Mouse (Mus musculus) hindbrain, postnatal 0 days (tissue): Measurements from ENCODE around the gene Lrrc49. TPM values are rescaled to one million over a fixed set of nuclear protein-coding genes. Genes with fewer than 3 reads are reported as not detected.

Source experiments
- ATAC-seq: fragments of 200-750 bp; cut with Nextera tagmentation; 2 replicates; pipeline ENCODE4 v1.8.0; 2017; ENCODE audit warnings: mild to moderate bottlenecking, moderate TSS enrichment, moderate library complexity
- DNase-seq: peaks from one replicate; pipeline ENCODE4 v3.0.0-alpha.2; 2015; ENCODE audit warnings: low spot score
- H3K27ac ChIP-seq: fragments of 300-500 bp; sonication (generic); 2 replicates; pipeline ENCODE4 v1.5.1; 2014; ENCODE audit warnings: mild to moderate bottlenecking
- H3K27me3 ChIP-seq: fragments of 300-500 bp; sonication (generic); 2 replicates; pipeline ENCODE4 v1.6.1; 2014; ENCODE audit warnings: low read length, mixed read lengths; ENCODE audit not compliant: insufficient read depth
- H3K36me3 ChIP-seq: fragments of 300-500 bp; sonication (generic); 2 replicates; pipeline ENCODE4 v1.6.1; 2014; ENCODE audit warnings: low read length, mixed read lengths; ENCODE audit not compliant: insufficient read depth
- H3K4me1 ChIP-seq: fragments of 300-500 bp; sonication (generic); 2 replicates; pipeline ENCODE4 v1.6.1; 2014; ENCODE audit warnings: antibody characterized with exemption, low read length, mixed read lengths; ENCODE audit not compliant: insufficient read depth
- H3K4me2 ChIP-seq: fragments of 300-500 bp; sonication (generic); 2 replicates; pipeline ENCODE4 v1.6.1; 2014; ENCODE audit warnings: low read depth, mild to moderate bottlenecking, low read length, moderate library complexity, mixed read lengths
- H3K4me3 ChIP-seq: fragments of 300-500 bp; sonication (generic); 2 replicates; pipeline ENCODE4 v1.5.1; 2014; ENCODE audit warnings: low read length
- H3K9ac ChIP-seq: fragments of 300-500 bp; sonication (generic); replicated peaks from 2 replicates; pipeline ENCODE4 v1.6.1; 2014; ENCODE audit warnings: mild to moderate bottlenecking, low read length, moderate library complexity, mixed read lengths
- H3K9me3 ChIP-seq: fragments of 300-500 bp; sonication (generic); 2 replicates; pipeline ENCODE4 v1.6.1; 2016; ENCODE audit warnings: low read length, mixed read lengths
- CTCF ChIP-seq: IDR thresholded peaks from 2 replicates; pipeline ENCODE4 v1.5.1; 2016; ENCODE audit warnings: antibody characterized with exemption, control low read depth, low read depth
- WGBS: fragments of 180-500 bp; shearing (Covaris S2); extraction: QIAGEN DNeasy Blood & Tissue Kit; methylation state at CpG from one replicate; pipeline ENCODE4 v1.1.7; 2014; 5-methylcytosine and 5-hydroxymethylcytosine counted together
- polyA plus RNA-seq: library from polyadenylated mRNA; unstranded; fragments of >200 nt; fragmentation: Nextera tagmentation; extraction: Ambion mirVana; gene quantifications from 2 replicates; pipeline ENCODE4 v1.2.1, GENCODE M21; 2015
- total RNA-seq: library from RNA; depleted of rRNA; stranded (reverse); fragments of >200 nt; gene quantifications from 2 replicates; pipeline ENCODE4 v1.2.3, GENCODE M21; 2014; rRNA removed

Lrrc49 gene
- total and polyA plus RNA-seq, 2 experiments from 2014 or later, result 48.6 to 71.1 TPM

GRCm38 (mm10) chr9:60519601-60520000 lies 168.4 kb downstream of the Lrrc49 start:
- no peaks in the 10 kb centered on the region; the same call in 1 of the 2 replicates for H3K4me1 ChIP-seq
- no peak for ATAC-seq

More at GRCm38 (mm10) chr9:60519601-60520000, 168.4 kb downstream of the Lrrc49 start:
- H3K36me3 ChIP-seq, result no peaks in the 10 kb centered on the region
- no peak overlapping the region for H3K27ac ChIP-seq
- DNase-seq, result no peak
- H3K4me2 ChIP-seq, result no peak overlapping the region
- H3K27me3 ChIP-seq, result peaks cover 11% of the 10 kb centered on the region; the same call in 1 of the 2 replicates
- H3K4me3 ChIP-seq, result no peak overlapping the region
- no peaks in the 10 kb centered on the region for H3K9me3 ChIP-seq
- TF ChIP-seq CTCF, result no peak
- WGBS, result 19% methylated on average over 3 of the region's 3 CpGs
- no peak overlapping the region for H3K9ac ChIP-seq

Other genes starting within 250 kb of the Lrrc49 start
- 15.3 and 17.7 TPM in 2 replicates for gene Thsd4, start 166.1 kb downstream of the Lrrc49 start, total RNA-seq
- gene Thsd4, start 166.1 kb downstream of the Lrrc49 start, polyA plus RNA-seq, result 4.8 and 4.9 TPM in 2 replicates
- 33.4 and 38.2 TPM in 2 replicates for gene Larp6, start 24.8 kb upstream of the Lrrc49 start, total RNA-seq
- 23.8 and 26.0 TPM in 2 replicates for gene Larp6, start 24.8 kb upstream of the Lrrc49 start, polyA plus RNA-seq
- 5.8 and 7.4 TPM in 2 replicates for gene Uaca, start 106.4 kb upstream of the Lrrc49 start, total RNA-seq
- 13.3 and 13.5 TPM in 2 replicates for gene Uaca, start 106.4 kb upstream of the Lrrc49 start, polyA plus RNA-seq